Mouse (Mus musculus) right cerebral cortex, adult 18-20 months (tissue): ENCODE results near the gene Tob2.
A peak's percentile ranks its signal among the peaks of the same experiment; 100 is the strongest.

Source experiments
- DNase-seq: peaks from one replicate; pipeline ENCODE4 v3.0.0; 2022; ENCODE audit warnings: mixed read lengths

Gene Tob2

GRCm38 (mm10) chr15:81836966-81837920 lies 21.4 kb downstream of the Tob2 start:
- DNase-seq, result no peak

- DNase-seq, result peak; percentile 96
Observed at GRCm38 (mm10) chr15:81836124-81836821, 22.3 kb downstream of the Tob2 start.

GRCm38 (mm10) chr15:81835007-81835880 lies 23.4 kb downstream of the Tob2 start:
- DNase-seq, result no peak

GRCm38 (mm10) chr15:81834171-81834841 lies 24.3 kb downstream of the Tob2 start:
- DNase-seq, result no peak

DNA sequence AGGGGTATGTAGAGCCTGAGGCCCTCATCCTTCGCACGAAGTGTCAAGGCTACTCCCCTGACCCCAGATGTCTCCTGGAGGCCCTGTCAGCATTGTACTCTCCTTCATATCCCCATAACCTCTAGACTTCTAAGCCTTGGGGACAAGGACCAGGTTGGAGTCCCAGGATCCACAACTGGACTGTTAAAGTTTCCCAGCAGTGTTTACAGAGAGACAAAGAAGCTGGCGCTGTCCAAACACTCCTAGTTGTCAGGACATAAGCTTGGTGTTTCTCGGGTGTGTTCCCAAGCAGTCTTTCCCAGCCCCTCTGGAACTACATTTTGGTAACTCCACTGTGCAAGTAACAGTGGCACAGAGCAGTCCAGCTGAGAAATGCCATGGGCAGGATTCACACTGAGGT lies 25.1 kb downstream of the Tob2 start:
- no peak for DNase-seq

DNA sequence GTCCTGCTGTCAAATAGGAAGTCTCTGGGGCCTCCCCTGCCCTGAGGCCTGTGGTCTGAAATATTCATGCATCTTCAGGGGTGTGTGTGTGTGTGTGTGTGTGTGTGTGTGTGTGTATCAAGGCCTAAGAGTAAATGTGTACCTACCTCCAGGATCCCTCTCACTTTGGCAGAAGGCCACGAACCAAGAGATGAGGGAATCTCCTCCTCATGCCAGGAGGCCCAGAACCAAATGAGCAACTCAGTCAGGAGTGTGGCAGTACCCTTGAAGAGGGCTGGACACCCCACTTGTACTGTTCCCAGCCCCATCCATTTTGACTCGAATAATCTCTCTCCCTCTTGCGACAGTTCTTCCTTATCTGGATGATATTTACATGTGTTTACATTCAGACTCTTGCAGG lies 26.4 kb downstream of the Tob2 start:
- DNase-seq, result no peak

GRCm38 (mm10) chr15:81831136-81831825 lies 27.3 kb downstream of the Tob2 start:
- DNase-seq, result peak; percentile 90

GRCm38 (mm10) chr15:81830530-81830929 lies 28.1 kb downstream of the Tob2 start:
- no peak for DNase-seq

- no peak for DNase-seq
Observed at GRCm38 (mm10) chr15:81829208-81829580, 29.4 kb downstream of the Tob2 start.

GRCm38 (mm10) chr15:81828426-81829207 lies 30.0 kb downstream of the Tob2 start:
- DNase-seq, result no peak

GRCm38 (mm10) chr15:81824832-81825231 lies 33.8 kb downstream of the Tob2 start:
- no peak for DNase-seq

DNA sequence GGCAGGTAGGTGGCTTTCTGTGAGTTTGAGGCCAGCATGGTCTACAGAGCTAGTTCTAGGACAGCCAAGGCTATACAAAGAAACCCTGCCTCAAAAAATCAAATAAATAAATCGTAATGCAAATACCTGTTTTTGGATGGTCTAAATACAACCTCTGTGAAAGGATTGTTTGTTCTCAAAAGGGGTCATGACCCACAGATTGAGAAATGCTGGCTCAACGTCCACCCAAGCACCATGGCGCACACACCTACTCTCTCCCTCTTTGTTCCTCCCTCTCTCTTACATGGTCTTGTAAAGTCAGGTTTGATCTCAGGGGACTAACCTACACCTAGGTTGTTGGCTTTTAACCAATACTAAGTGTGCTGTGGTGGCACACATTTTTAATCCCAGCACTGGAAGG lies 36.0 kb downstream of the Tob2 start:
- no peak for DNase-seq

DNA sequence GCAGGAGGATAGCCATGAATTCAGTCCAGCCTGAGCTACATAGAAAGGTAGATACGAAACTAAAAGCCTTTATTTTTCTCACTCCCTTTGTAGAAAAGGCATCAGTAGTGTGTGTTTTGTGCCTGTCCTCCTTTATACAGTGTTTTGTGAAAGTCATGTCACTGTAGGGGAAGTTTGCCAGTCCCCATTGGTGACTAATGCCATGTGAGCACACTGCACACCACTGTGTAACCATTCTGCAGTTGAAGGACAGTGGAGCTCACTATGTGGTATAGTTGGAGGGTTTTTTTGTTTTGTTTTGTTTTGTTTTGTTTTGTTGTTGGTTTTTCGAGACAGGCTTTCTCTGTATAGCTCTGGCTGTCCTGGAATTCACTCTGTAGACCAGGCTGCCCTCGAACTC lies 40.2 kb downstream of the Tob2 start:
- DNase-seq, result no peak

- DNase-seq, result no peak
Observed at GRCm38 (mm10) chr15:81814716-81815370, 43.8 kb downstream of the Tob2 start.

DNA sequence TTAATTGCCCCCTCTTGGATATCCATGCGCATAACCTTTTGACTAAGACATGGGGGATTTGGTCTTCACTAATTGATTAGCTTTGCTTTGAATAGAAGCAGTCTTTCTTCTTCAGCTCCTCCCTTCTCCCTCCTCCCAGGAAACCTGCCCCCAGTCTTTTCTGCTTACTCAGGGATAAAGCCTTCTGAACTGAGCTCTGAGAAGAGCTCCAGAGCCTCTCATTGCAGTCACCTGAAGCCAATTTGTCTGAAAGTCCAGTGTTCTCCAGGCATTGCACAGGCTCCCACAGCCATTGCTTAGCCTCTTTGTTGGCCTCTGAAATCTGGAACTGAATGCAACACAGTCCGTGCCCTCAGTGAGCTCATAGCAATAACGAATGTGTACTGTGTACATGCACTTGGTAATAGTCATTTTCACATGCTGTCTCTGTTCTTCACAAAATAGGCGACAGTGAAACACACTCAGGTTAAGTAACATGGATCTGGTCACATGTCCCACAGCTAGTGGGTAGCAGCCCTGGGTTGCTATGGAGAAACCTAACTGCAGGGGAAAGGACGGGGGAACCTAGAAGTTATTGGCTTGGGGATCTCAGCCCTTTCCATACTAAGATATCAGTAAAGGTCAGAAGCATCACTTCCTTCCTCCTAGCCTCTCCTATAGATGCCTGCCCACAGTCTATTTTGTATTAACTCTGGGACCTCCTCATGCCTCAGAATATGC lies 44.5 kb downstream of the Tob2 start:
- DNase-seq, result no peak

GRCm38 (mm10) chr15:81812696-81813631 lies 45.6 kb downstream of the Tob2 start:
- DNase-seq, result no peak

- no peak for DNase-seq
Observed at GRCm38 (mm10) chr15:81812287-81812686, 46.3 kb downstream of the Tob2 start.

DNA sequence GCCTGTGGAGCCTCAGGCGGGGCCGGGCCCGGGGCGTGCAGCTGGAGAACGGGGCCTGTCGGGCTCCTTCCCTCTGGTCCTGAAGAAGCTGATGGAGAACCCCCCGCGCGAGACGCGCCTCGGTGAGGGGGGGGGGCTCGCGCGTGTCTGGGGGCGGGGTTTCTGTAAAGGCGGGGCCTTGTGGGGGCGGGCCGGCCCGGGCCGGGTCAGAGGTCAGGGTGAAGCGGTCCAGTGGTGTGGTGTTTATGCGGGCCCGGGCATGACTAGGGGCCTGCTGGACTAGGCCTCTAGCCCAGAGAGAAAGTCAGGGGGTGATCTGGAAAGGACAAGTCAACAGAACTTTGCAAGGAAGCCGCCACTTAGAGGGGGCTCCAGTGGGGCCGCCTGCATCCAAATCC lies 47.0 kb downstream of the Tob2 start:
- DNase-seq, result no peak
